Mouse (Mus musculus): ENCODE data around the gene Naa80.

Gene Naa80

GRCm38 (mm10) chr9:107620954-107621353, 42.3 kb downstream of the Naa80 start:
- DNase-seq: peak; percentile 61

DNA sequence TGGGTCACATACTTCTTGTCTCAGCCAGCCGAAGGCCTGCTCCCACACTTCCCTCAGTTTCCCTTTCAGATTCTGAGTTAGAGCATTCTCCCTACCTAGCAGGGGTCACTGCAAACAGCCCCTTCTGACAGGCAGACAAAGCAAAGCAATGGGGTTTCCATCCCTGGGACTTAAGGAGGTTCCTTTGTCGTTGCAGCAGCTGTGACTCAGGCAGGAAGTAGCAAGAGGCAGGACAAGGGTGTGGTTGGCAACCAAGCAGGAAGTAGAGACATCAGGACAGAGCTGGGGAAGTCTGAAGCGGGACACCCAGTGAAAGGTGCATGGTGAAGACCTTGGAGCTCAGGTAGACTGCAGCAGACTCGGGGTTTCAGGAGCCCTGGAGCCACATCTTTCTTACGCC, 45.9 kb downstream of the Naa80 start:
- peak; percentile 86 for DNase-seq

DNA sequence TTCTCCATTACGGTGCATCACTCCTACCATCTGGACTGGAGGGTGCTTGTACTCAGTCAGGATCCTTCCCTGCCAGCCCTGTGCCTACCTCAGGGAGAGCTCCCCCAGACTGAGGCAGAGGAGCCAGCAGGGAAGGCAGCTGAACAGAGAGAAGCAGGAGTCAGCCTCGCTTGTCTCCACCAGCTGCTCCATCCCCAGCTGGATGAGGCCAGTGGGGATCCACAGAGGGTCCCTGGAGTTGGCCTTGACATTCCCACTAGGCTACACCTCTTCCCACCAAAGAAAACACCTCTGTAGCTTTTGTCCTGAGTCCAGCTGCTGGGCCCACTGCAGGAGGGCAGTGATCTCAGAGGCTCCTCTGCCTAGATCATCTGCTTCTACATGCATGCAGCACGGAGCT, 46.3 kb downstream of the Naa80 start:
- DNase-seq: no peak

GRCm38 (mm10) chr9:107625351-107626128, 46.9 kb downstream of the Naa80 start:
- DNase-seq: peak; percentile 55

GRCm38 (mm10) chr9:107626158-107626843, 47.6 kb downstream of the Naa80 start:
- no peak for DNase-seq

DNA sequence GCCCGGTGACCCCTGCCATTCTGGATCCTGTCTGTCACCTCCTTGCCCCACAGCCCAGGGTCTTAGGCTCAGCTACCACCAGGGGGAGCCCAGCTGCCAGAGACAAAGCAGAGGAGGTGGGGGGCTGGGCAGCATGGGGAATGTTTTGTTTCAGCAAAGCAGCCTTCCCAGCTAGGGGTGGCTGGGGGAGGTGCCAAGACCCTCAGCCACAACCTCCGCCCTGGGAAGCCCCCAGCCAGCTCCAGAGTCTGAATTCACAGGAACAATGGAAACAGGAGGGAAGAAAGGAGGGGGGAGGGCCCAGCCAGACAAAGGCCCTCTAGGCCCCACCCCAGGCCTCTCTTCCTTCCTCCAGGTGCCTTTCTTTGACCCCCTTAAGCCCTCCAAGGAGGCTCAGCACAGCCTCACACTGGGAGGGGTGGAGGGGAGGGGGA, 48.2 kb downstream of the Naa80 start:
- peak; percentile 94 for DNase-seq

- DNase-seq: no peak
Measured at GRCm38 (mm10) chr9:107627387-107628255, 48.9 kb downstream of the Naa80 start.

DNA sequence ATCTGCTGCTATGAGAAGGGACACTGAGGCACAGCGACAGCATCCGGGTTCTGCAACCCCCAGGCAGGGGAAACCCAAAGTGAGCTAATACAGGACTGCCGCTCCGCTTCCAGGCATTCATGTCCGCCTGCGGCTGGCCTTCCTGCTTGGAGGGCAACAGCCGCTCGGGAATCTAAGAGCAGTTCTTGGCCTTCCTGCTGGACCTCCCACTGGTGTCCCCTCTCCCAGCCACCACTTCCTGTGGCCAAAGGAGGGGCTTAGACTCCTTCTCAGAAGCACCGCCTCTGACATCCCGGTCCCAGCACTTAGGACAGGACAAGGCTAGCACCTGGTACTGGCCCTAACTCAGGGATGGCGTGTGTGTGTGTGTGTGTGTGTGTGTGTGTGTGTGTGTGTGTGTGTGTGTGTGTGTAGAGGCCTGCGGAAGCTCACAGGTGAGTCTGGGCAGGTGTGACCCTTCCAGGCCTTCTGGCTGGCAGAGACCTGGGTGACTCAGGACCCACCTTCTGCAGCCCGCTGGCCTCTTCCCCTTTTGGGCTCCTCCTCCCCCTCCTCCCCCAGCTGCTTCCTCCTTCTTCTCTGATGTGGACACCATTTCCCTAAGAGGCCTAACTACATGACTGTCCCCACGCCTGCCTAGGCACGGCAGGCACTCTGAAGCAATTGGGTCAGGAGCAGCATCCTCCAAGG, 50.2 kb downstream of the Naa80 start:
- peak; percentile 79 for DNase-seq

- no peak for DNase-seq
Measured at GRCm38 (mm10) chr9:107629411-107629730, 50.7 kb downstream of the Naa80 start.

DNA sequence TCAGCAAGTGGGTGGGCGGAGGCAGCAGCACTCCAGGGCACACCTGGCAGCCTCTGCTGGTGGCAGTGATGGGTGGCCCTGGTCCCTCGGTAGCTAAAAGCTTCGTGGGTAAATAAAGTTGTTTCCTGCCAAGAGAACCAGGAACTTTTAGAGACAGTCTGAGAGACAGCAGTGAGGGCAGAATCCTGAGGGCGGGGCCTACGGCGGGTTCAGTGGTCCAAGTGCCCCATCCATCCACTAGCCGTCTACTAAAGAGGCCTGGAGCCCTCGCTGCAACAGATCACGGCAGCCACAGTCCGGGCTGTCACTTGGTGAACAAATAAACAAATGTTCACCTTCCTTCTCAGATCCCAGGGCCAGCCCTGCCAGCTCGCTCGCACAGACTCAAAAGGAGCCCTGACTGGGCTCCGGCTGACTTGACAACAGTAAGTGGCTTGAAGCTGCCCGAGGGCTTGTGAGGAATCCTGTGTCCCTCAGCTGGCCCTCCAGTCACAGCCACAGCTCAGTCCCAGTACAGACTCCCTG, 51.3 kb downstream of the Naa80 start:
- peak; percentile 37 for DNase-seq

DNA sequence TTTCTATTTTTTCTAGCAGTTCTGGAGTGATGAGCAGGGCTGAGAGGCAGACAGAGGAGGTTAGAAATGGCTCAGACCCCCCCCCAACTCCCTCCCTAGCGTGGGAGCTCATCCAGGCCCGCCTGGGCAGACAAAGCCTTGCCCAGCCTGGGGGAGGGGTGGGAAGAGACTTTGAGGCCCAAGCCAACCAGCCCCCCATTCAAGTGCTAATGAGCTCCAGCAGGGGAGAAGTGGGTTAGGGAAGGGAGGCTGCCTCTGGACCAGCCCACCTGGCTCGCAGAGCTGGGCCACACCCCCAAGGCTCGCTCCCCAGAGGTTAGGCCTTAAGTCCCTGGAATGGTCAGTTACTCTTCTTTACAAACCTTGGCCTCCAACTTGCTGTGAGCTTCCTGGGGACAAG, 51.9 kb downstream of the Naa80 start:
- DNase-seq: no peak

- no peak for DNase-seq
Measured at GRCm38 (mm10) chr9:107631311-107631826, 52.7 kb downstream of the Naa80 start.

- DNase-seq: no peak
Measured at GRCm38 (mm10) chr9:107631861-107632260, 53.2 kb downstream of the Naa80 start.

GRCm38 (mm10) chr9:107632478-107632877, 53.8 kb downstream of the Naa80 start:
- DNase-seq: peak; percentile 85

GRCm38 (mm10) chr9:107633091-107633660, 54.5 kb downstream of the Naa80 start:
- DNase-seq: peak; percentile 93
